Mouse (Mus musculus): ENCODE results near the gene Slc24a4. TPM values are rescaled to one million over a fixed set of nuclear protein-coding genes. Genes with fewer than 3 reads are reported as not detected.

Gene Slc24a4
- total and polyA plus RNA-seq, 3 experiments: 0.23 to 0.69 (median 0.34) TPM

- Histone ChIP-seq H3K4me3 (replicated peaks in 1 of 3; ENCODE audit: low read depth in 2 of 3, low read length in 2 of 3, poor library complexity in 1 of 3) (no peak overlapping the region), H3K9me3 (replicated peaks; ENCODE audit: low read length) (peaks cover 23% of the 10 kb centered on the region), H3K9ac (ENCODE audit: insufficient read depth, low read depth) (no peak overlapping the region), H3K79me2 (replicated peaks; ENCODE audit: control insufficient read depth, extremely low read depth, insufficient read depth, poor library complexity, severe bottlenecking) (no peaks in the 10 kb centered on the region), H3K27me3 (replicated peaks) (no peaks in the 10 kb centered on the region), H3K27ac (ENCODE audit: insufficient read depth, low read depth) (no peak overlapping the region), H3K4me2 (ENCODE audit: insufficient read depth, low read depth, poor library complexity, severe bottlenecking) (no peak overlapping the region), H3K4me1 (ENCODE audit: control insufficient read depth in 1 of 2, insufficient read depth in 2 of 2) (peaks cover 0 to 13% of the 10 kb centered on the region in 2 experiments; a peak in 2 of 4 replicates), H3K36me3 (replicated peaks in 1 of 2; ENCODE audit: control insufficient read depth in 1 of 2, insufficient read depth in 1 of 2, low read length in 1 of 2) (peaks cover 9 to 60% of the 10 kb centered on the region in 2 experiments)
- dilution Hi-C loops (cut with MboI; ENCODE audit: extremely low pct_ligation_motif_present, extremely low pct_unique_long_range_greater_than_20kb, low sequenced_read_pairs): no loop called here
- in situ Hi-C loops (cut with MboI; ENCODE audit: low pct_ligation_motif_present, low pct_unique_long_range_greater_than_20kb, low sequenced_read_pairs): no loop called here
- TF ChIP-seq E2F4 (IDR thresholded peaks at IDR 0.05; ENCODE audit: insufficient replicate concordance, low read depth, low read length) (no peak), ZNF384 (IDR thresholded peaks at IDR 0.05; ENCODE audit: low read depth, low read length) (no peak), MEF2A (IDR thresholded peaks at IDR 0.05; ENCODE audit: borderline replicate concordance, low read depth, low read length) (no peak)
- DNase-seq (ENCODE audit: extremely low read depth): no peak
These were observed 181.3 kb downstream of the Slc24a4 start for GRCm38 (mm10) chr12:102309800-102310195.

- Histone ChIP-seq H3K36me3 (replicated peaks in 1 of 2; ENCODE audit: control insufficient read depth in 1 of 2, insufficient read depth in 1 of 2, low read length in 1 of 2) (peaks cover 14 to 64% of the 10 kb centered on the region in 2 experiments), H3K4me1 (ENCODE audit: control insufficient read depth in 1 of 2, insufficient read depth in 2 of 2) (peaks cover 0 to 13% of the 10 kb centered on the region in 2 experiments; a peak in 2 of 4 replicates), H3K4me2 (ENCODE audit: insufficient read depth, low read depth, poor library complexity, severe bottlenecking) (no peak overlapping the region), H3K79me2 (replicated peaks; ENCODE audit: control insufficient read depth, extremely low read depth, insufficient read depth, poor library complexity, severe bottlenecking) (no peaks in the 10 kb centered on the region), H3K4me3 (replicated peaks in 1 of 3; ENCODE audit: low read depth in 2 of 3, low read length in 2 of 3, poor library complexity in 1 of 3) (no peak overlapping the region), H3K9me3 (replicated peaks; ENCODE audit: low read length) (peaks cover 26% of the 10 kb centered on the region), H3K27ac (ENCODE audit: insufficient read depth, low read depth) (no peak overlapping the region), H3K9ac (ENCODE audit: insufficient read depth, low read depth) (no peak overlapping the region), H3K27me3 (replicated peaks) (no peaks in the 10 kb centered on the region)
- dilution Hi-C loops (cut with MboI; ENCODE audit: extremely low pct_ligation_motif_present, extremely low pct_unique_long_range_greater_than_20kb, low sequenced_read_pairs) (no loop called here), in situ Hi-C loops (cut with MboI; ENCODE audit: low pct_ligation_motif_present, low pct_unique_long_range_greater_than_20kb, low sequenced_read_pairs) (no loop called here)
- DNase-seq (ENCODE audit: extremely low read depth): peak; percentile 25
- TF ChIP-seq POLR2AphosphoS2 (IDR thresholded peaks at IDR 0.05; ENCODE audit: low read depth, low read length) (no peak), TCF12 (IDR thresholded peaks at IDR 0.05; ENCODE audit: low read depth, low read length) (no peak)
These were observed 181.7 kb downstream of the Slc24a4 start for GRCm38 (mm10) chr12:102310261-102310660.

- Histone ChIP-seq H3K4me2 (ENCODE audit: insufficient read depth, low read depth, poor library complexity, severe bottlenecking) (no peak overlapping the region), H3K9me3 (replicated peaks; ENCODE audit: low read length) (peaks cover 29% of the 10 kb centered on the region), H3K36me3 (replicated peaks in 1 of 2; ENCODE audit: control insufficient read depth in 1 of 2, insufficient read depth in 1 of 2, low read length in 1 of 2) (peaks cover 20 to 69% of the 10 kb centered on the region in 2 experiments), H3K4me1 (ENCODE audit: control insufficient read depth in 1 of 2, insufficient read depth in 2 of 2) (peaks cover 0 to 13% of the 10 kb centered on the region in 2 experiments; a peak in 2 of 4 replicates), H3K4me3 (replicated peaks in 1 of 3; ENCODE audit: low read depth in 2 of 3, low read length in 2 of 3, poor library complexity in 1 of 3) (no peak overlapping the region), H3K79me2 (replicated peaks; ENCODE audit: control insufficient read depth, extremely low read depth, insufficient read depth, poor library complexity, severe bottlenecking) (no peaks in the 10 kb centered on the region), H3K27me3 (replicated peaks) (no peaks in the 10 kb centered on the region), H3K27ac (ENCODE audit: insufficient read depth, low read depth) (no peak overlapping the region), H3K9ac (ENCODE audit: insufficient read depth, low read depth) (no peak overlapping the region)
- in situ Hi-C loops (cut with MboI; ENCODE audit: low pct_ligation_motif_present, low pct_unique_long_range_greater_than_20kb, low sequenced_read_pairs): no loop called here
- TF ChIP-seq ZKSCAN1 (IDR thresholded peaks at IDR 0.05; ENCODE audit: borderline replicate concordance, low read depth, low read length): no peak
- no peak for TF ChIP-seq UBTF (IDR thresholded peaks at IDR 0.05; ENCODE audit: low read depth, low read length)
- TF ChIP-seq JUND (conservative IDR thresholded peaks at IDR 0.05; ENCODE audit: low read depth, low read length): no peak
- no peak for TF ChIP-seq MYC (IDR thresholded peaks at IDR 0.05; ENCODE audit: low read depth, low read length)
- TF ChIP-seq KAT2A (IDR thresholded peaks at IDR 0.05; ENCODE audit: insufficient replicate concordance, low read length): no peak
- no peak for TF ChIP-seq NELFE (IDR thresholded peaks at IDR 0.05; ENCODE audit: low read depth, low read length)
- no peak for TF ChIP-seq CTCF (conservative IDR thresholded peaks at IDR 0.05 in 1 of 2, IDR thresholded peaks at IDR 0.05 in 1 of 2; ENCODE audit: low read depth in 2 of 2, low read length in 2 of 2)
- TF ChIP-seq ETS1 (conservative IDR thresholded peaks at IDR 0.05; ENCODE audit: low read depth, low read length): no peak
- TF ChIP-seq POLR2A (IDR thresholded peaks at IDR 0.05; ENCODE audit: low read depth, low read length): no peak
- TF ChIP-seq GABPA (IDR thresholded peaks at IDR 0.05; ENCODE audit: insufficient replicate concordance, low read depth, low read length): no peak
- no peak for TF ChIP-seq ZNF384 (IDR thresholded peaks at IDR 0.05; ENCODE audit: low read depth, low read length)
- dilution Hi-C loops (cut with MboI; ENCODE audit: extremely low pct_ligation_motif_present, extremely low pct_unique_long_range_greater_than_20kb, low sequenced_read_pairs): no loop called here
- no peak for DNase-seq (ENCODE audit: extremely low read depth)
These were observed 182.9 kb downstream of the Slc24a4 start for GRCm38 (mm10) chr12:102311454-102311853.

Other genes starting within 250 kb of the Slc24a4 start
- 12.8 and 13.3 TPM in 2 replicates for gene Trip11, start 215.5 kb upstream of the Slc24a4 start, total RNA-seq (2012; rRNA removed)
- 5.1 and 5.5 TPM in 2 replicates for gene Trip11, start 215.5 kb upstream of the Slc24a4 start, total RNA-seq (2014; rRNA removed)
- 8.0 and 10.4 TPM in 2 replicates for gene Trip11, start 215.5 kb upstream of the Slc24a4 start, polyA plus RNA-seq (2012; ENCODE audit: insufficient read length, low read depth)
- gene Atxn3, start 170.5 kb upstream of the Slc24a4 start, total RNA-seq (2012; rRNA removed): 10.8 and 11.2 TPM in 2 replicates
- 24.4 and 25.8 TPM in 2 replicates for gene Atxn3, start 170.5 kb upstream of the Slc24a4 start, total RNA-seq (2014; rRNA removed)
- 19.9 and 21.8 TPM in 2 replicates for gene Atxn3, start 170.5 kb upstream of the Slc24a4 start, polyA plus RNA-seq (2012; ENCODE audit: insufficient read length, low read depth)
- gene Cpsf2, start 152.7 kb upstream of the Slc24a4 start, total RNA-seq (2012; rRNA removed): 32.7 and 38.1 TPM in 2 replicates
- 42.0 and 45.5 TPM in 2 replicates for gene Cpsf2, start 152.7 kb upstream of the Slc24a4 start, total RNA-seq (2014; rRNA removed)
- 34.6 and 36.1 TPM in 2 replicates for gene Cpsf2, start 152.7 kb upstream of the Slc24a4 start, polyA plus RNA-seq (2012; ENCODE audit: insufficient read length, low read depth)
- gene Rin3, start 154.3 kb downstream of the Slc24a4 start, total RNA-seq (2012; rRNA removed): 6.5 and 8.4 TPM in 2 replicates
- 2.4 and 3.3 TPM in 2 replicates for gene Rin3, start 154.3 kb downstream of the Slc24a4 start, total RNA-seq (2014; rRNA removed)
- gene Rin3, start 154.3 kb downstream of the Slc24a4 start, polyA plus RNA-seq (2012; ENCODE audit: insufficient read length, low read depth): 9.0 and 10.0 TPM in 2 replicates